Mouse (Mus musculus): ENCODE data around the gene Olfr780. TPM values are rescaled to one million over a fixed set of nuclear protein-coding genes. Genes with fewer than 3 reads are reported as not detected.

The Olfr780 gene
- polyA plus RNA-seq, 1 experiment from 2014 or later, result not detected

Other genes with a start within 250 kb of the Olfr780 start
- gene Olfr766-ps1, start 249.1 kb upstream of the Olfr780 start, polyA plus RNA-seq (2014; fragmentation: Nextera tagmentation; extraction: Ambion mirVana), result not detected in 2 replicates
- gene Olfr767, start 235.2 kb upstream of the Olfr780 start, polyA plus RNA-seq (2014; fragmentation: Nextera tagmentation; extraction: Ambion mirVana), result not detected in 2 replicates
- gene Olfr768, start 218.7 kb upstream of the Olfr780 start, polyA plus RNA-seq (2014; fragmentation: Nextera tagmentation; extraction: Ambion mirVana), result not detected in 2 replicates
- not detected in 2 replicates for gene Olfr769, start 200.3 kb upstream of the Olfr780 start, polyA plus RNA-seq (2014; fragmentation: Nextera tagmentation; extraction: Ambion mirVana)
- gene Olfr770, start 179.1 kb upstream of the Olfr780 start, polyA plus RNA-seq (2014; fragmentation: Nextera tagmentation; extraction: Ambion mirVana), result not detected in 2 replicates
- not detected in 2 replicates for gene Olfr771, start 153.4 kb upstream of the Olfr780 start, polyA plus RNA-seq (2014; fragmentation: Nextera tagmentation; extraction: Ambion mirVana)
- not detected in 2 replicates for gene Olfr772, start 140.2 kb upstream of the Olfr780 start, polyA plus RNA-seq (2014; fragmentation: Nextera tagmentation; extraction: Ambion mirVana)
- not detected in 2 replicates for gene Olfr773, start 130.7 kb upstream of the Olfr780 start, polyA plus RNA-seq (2014; fragmentation: Nextera tagmentation; extraction: Ambion mirVana)
- not detected in 2 replicates for gene Olfr774, start 81.9 kb upstream of the Olfr780 start, polyA plus RNA-seq (2014; fragmentation: Nextera tagmentation; extraction: Ambion mirVana)
- gene Olfr775, start 69.7 kb upstream of the Olfr780 start, polyA plus RNA-seq (2014; fragmentation: Nextera tagmentation; extraction: Ambion mirVana), result not detected in 2 replicates
- not detected in 2 replicates for gene Olfr776, start 59.0 kb upstream of the Olfr780 start, polyA plus RNA-seq (2014; fragmentation: Nextera tagmentation; extraction: Ambion mirVana)
- not detected in 2 replicates for gene Olfr777, start 46.6 kb upstream of the Olfr780 start, polyA plus RNA-seq (2014; fragmentation: Nextera tagmentation; extraction: Ambion mirVana)
- gene Olfr781, start 10.7 kb downstream of the Olfr780 start, polyA plus RNA-seq (2014; fragmentation: Nextera tagmentation; extraction: Ambion mirVana), result not detected in 2 replicates
- not detected in 2 replicates for gene Olfr782, start 30.7 kb downstream of the Olfr780 start, polyA plus RNA-seq (2014; fragmentation: Nextera tagmentation; extraction: Ambion mirVana)
- 0.09 and 0.10 TPM in 2 replicates for gene Olfr784, start 66.0 kb downstream of the Olfr780 start, polyA plus RNA-seq (2014; fragmentation: Nextera tagmentation; extraction: Ambion mirVana)
- not detected in 2 replicates for gene Olfr785, start 87.3 kb downstream of the Olfr780 start, polyA plus RNA-seq (2014; fragmentation: Nextera tagmentation; extraction: Ambion mirVana)
- not detected in 2 replicates for gene Olfr786, start 109.2 kb downstream of the Olfr780 start, polyA plus RNA-seq (2014; fragmentation: Nextera tagmentation; extraction: Ambion mirVana)
- not detected in 2 replicates for gene Olfr787, start 143.7 kb downstream of the Olfr780 start, polyA plus RNA-seq (2014; fragmentation: Nextera tagmentation; extraction: Ambion mirVana)
- not detected in 2 replicates for gene Olfr788, start 152.9 kb downstream of the Olfr780 start, polyA plus RNA-seq (2014; fragmentation: Nextera tagmentation; extraction: Ambion mirVana)
- gene Olfr789, start 166.6 kb downstream of the Olfr780 start, polyA plus RNA-seq (2014; fragmentation: Nextera tagmentation; extraction: Ambion mirVana), result not detected in 2 replicates
- gene Olfr790, start 180.4 kb downstream of the Olfr780 start, polyA plus RNA-seq (2014; fragmentation: Nextera tagmentation; extraction: Ambion mirVana), result not detected in 2 replicates
- not detected in 2 replicates for gene Olfr791, start 203.7 kb downstream of the Olfr780 start, polyA plus RNA-seq (2014; fragmentation: Nextera tagmentation; extraction: Ambion mirVana)
- gene Olfr792, start 221.0 kb downstream of the Olfr780 start, polyA plus RNA-seq (2014; fragmentation: Nextera tagmentation; extraction: Ambion mirVana), result not detected in 2 replicates
- gene Olfr794, start 249.5 kb downstream of the Olfr780 start, polyA plus RNA-seq (2014; fragmentation: Nextera tagmentation; extraction: Ambion mirVana), result not detected in 2 replicates

All from hindbrain, embryonic 14.5 days (tissue).